Mouse (Mus musculus) telencephalon, adult 2 months (tissue): ENCODE results near the gene Plekhg1.

ENCODE experiments used
- DNase-seq: peaks from one replicate; pipeline ENCODE4 v3.0.0-alpha.2; 2011; ENCODE audit warnings: low read depth, low spot score

Gene Plekhg1

DNA sequence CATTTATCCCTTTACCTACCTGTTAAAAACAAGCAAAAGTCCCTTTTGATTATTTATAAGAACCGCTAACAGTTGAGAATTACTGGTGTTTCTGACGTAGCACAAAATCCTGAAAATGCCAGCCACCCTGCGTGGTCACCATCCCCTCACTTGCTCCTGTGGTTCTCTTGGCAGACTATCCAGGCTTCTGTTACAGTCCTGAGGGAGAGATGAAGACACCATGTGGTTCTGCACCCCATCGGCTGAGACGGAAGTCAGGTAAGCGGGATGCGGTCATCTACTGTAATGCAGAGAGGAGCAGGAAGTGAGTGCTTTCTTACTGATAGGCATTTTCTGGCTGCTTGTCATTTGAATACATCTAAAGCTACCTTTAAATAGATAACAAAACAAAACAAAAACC lies 207.2 kb downstream of the Plekhg1 start:
- no peak for DNase-seq

DNA sequence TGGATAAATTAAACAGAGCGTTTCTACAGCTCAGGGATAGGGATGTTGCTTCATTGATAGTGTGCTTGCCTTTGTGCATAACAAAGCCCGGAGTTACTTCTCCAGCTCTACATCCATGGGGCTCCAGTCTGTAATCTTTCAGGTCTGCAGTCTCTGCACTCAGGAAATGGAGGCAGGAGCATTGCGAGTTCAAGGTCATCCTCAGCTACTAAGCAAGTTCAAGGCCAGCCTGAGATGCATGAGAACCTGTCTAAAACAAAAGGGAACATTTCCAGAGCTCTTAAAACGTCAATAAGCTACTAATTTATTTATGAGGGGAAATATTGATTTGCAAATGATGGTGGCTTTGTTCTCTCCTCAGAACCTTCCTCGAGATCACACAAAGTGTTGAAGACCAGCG lies 209.1 kb downstream of the Plekhg1 start:
- DNase-seq = no peak

DNA sequence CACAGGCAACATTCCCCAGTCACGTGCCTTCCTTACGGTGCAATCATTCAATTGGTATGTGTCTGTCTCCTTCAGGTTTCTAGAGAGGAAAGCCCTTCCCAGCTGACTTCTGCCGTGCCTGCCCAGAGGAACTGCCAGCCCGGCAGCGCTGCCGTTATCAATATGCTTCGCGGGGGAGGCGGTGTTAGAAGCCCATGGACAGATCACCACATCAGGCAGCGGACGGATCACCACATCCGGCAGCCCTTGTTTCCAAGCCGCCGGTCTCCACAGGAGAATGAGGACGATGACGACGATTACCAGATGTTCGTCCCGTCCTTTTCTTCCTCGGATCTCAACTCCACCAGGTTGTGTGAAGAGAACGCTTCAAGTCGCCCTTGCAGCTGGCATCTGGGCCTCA lies 216.3 kb downstream of the Plekhg1 start:
- DNase-seq = no peak

DNA sequence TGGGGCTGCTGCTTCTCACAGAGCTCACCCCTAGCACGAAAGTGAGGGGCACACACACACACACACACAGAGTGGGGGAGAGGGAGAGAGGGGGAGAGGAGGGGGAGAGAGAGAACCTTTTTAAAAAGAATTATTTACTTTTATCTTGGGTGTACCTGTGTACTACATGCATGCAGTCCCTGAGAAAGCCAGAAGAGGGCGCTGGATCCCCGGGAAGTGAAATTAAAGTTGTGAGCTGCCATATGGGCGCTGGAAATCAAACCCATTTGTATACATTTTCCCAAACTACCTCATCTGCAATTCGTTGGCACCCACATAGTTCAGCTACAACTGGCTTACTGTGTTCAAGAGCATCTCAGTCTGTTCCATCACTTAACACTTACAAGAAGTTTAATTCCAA lies 218.4 kb downstream of the Plekhg1 start:
- no peak for DNase-seq

DNA sequence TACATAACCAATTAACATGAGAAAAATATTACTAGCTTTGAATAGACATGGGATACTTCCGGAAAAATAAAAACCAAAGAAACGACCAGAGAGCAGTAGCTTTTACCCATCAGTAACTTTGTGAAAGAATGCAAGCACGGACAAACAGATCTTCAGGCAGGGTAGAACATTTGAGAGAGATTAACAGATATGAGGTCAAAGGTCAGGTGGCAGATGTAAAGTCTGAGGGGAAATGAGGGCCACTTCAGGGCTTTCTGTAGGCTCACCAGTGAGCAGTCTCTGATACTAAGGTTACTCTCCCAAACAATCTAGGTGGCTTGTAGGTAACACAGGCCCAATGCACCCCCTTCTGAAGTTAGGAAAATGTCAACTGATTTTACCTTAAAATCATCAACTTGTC lies 228.9 kb downstream of the Plekhg1 start:
- no peak for DNase-seq

DNA sequence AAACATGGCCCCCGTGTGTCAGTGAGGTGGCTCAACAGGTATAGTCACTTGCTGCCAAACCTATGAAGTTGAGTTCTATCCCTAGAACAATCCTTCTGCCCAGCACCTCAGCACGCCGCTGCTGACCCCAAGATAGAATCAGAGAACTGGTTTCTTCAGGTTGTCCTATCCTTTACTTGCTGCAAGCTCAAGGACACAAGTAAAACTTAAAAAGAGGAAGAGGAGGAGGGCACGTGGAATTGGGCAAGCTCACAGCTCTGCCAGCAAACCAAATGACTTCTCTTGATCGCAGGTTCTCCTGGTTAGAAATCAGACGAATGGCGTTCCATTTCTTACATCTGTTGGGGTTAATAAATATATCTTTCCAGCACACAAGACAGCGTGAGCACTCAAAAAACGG lies 232.1 kb downstream of the Plekhg1 start:
- DNase-seq = no peak

DNA sequence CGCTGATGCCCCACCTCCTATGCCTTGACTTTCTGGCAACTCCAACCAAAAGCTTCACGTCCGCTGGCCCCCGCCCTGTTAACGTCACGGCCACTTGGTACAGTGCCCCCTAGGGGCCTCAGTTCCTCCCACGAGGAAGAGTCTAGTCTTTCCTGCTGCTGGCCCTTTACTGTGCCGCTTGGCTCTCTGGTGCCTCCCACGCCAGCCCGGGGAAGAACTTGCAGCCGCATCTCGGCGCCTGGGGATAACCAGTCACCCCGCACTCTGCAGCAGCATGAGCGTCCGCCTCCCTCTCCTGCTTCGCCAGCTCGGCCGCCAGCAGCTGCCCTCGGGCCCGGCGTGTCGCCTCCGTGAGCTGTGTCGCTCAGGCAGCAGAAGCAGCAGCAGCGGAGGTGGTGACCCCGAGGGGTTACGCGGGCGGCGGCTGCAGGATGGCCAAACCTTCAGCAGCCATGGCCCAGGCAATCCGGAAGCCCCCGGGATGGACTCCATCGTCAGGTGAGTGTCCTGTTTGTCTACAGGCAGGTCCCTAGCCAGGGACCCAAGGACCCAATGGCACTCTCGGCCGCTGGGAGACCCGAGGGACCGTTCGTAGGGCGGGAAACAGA lies 232.9 kb downstream of the Plekhg1 start, which contains the start of gene Mthfd1l:
Mthfd1l (plus strand) TSS at position 138 of the 608 bp plus-strand sequence.
- DNase-seq = peak; percentile 67

DNA sequence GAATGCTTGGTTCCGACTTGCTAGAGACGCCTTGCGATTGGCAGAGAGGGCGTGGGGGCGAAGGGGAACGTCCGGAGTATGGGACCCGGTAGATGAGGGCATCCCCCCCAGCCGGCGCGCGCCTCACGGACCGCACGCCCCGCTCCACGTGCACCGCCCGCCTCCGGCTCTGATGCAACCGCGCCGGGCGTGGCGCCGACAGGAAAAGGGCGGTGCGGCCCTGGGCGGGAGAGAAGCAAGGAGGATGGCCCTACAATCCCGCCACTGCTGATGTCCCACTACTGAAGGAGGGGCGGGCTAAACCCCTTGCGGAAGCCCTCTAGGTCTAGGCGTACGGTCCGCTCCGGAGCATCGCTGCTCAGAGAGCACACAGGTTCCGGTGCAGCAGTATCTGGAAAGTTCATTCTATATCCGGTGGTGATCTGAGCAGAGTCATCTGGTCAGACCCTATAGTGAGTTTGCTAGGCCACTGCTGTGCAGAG lies 233.5 kb downstream of the Plekhg1 start:
- DNase-seq = peak; percentile 62

DNA sequence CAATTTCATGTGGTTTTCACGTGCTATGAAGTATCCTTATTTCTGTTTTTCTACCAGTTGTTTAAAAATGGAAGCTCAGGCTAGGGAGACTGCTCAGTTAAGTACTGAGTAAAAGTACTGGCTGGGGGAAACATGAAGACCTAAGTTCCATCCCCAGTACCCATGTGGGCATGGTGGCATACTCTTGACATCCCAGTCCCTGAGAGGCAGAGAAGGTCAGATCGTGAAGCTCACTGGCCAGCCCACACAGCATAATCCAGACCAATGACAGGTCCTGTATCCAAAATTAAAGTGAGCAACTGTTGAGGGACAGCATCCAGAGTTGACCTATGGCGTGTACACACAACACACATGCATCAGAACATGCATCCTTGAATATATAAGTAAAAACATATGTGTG lies 234.2 kb downstream of the Plekhg1 start:
- no peak for DNase-seq

DNA sequence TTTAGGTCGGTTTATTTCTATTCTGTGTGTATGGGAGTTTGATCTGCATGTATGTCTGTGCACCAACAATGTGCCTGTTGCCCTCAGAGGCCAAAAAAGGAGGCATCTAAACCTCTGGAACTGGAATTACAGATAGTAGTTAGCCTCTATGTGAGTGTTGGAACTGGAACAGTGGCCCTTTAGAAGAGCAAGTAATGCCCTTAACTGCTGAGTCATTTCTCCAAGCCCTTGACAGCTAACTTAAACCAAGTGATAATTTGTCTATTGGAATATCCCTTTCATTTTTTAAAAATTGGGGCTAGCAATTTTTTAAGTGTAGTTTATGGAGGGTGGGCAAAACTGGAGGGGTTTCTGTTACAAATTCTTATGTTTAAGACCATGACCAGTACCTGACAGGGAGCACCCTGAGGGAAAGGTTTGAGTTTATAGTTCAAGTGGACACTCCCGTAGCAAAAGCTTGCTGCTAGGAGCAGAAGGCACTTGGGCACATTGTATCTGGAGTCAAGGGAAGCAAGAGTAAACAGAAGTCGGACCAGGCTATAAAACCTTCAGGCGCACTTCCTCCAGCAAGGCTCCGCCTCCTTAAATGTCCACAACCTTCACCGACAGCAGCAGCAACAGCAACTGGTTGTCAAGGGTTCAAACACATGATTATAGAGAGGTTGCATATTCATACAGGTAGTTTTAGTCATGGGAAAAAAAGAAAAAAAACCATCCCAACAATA lies 235.9 kb downstream of the Plekhg1 start:
- DNase-seq = no peak

DNA sequence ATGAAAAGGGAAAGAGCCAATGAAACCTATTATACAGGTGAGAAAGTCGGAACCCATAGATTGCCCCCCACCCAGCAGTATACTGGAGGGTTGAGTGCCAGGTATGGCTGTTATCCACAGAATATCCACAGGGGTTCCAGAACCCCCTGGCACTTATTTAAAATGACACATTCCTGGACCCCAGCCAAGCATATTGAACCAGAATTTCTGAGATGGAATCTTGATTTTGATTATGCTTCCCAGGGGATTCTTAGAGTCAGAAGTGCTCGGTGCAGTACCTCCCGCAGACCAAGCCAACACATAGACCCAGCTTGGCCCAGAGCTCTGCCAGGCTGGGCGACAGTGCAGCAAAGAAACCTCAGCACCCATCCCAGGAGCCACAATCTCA lies 236.5 kb downstream of the Plekhg1 start:
- no peak for DNase-seq

DNA sequence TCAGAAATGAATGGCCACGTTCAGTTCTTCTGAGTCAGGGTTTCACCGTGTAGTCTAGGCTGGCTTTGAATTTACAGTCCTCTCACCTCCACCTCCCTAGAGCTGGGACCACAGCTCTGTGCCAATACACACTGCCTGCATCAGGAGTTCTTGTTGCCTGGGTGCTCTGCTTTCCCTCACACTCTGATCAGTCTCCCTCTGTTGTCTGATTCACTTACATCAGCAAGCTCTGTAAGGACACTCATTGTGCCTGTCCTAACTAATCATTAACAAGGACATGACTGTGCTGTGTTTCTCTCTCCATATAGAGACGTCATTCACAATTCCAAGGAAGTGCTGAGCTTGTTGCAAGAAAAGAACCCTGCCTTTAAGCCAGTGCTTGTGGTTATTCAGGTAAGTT lies 238.2 kb downstream of the Plekhg1 start:
- no peak for DNase-seq

DNA sequence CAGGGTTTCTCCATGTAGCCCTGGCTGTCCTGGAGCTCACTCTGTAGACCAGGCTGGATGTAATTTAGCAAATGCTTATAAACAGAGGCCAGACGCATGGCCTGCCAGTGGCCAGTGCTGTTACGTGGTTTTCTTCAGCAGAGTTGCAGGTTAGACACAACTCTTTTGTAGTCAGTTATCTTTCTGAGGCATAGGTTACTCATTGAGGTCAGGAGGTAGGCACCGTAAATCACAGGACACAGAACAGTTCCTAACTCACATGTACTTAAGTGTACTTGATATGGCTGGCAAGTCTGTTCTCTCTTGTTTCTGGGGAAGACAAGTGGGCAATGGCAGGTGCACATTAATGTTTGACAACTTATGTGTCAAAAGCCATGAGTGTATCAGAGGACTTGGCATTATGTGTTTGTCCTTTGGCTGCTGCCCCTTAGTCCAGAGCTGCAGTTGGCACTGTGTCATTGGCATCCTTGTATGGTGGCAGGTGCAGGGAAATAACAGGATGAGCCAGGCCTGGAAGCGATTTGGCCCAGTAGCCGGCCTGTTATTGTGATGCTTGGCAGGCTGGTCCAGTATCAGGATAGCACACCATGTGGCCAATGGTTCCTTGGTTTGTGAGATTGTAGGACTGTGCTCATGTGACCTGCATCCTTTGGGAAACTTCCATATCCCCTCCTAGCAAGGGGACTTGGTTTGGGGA lies 238.8 kb downstream of the Plekhg1 start:
- no peak for DNase-seq

DNA sequence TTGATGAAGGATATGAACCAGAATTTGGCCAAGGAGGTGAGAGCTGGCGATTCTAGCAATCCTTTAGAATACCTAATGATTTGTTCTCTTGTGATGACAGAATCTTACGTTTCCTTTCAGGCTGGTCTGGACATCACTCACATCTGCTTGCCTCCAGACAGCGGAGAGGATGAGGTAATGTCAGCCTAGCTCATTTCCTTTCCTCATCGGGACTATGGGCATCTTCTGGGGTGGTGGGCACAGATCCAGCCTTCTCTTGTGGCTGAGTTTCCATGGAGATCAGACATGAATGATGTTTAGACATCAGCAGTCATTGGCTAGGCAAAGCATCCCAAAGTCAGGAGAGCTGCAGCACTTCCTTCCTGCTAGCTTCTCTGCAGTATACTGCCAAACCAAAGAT lies 240.1 kb downstream of the Plekhg1 start:
- no peak for DNase-seq

DNA sequence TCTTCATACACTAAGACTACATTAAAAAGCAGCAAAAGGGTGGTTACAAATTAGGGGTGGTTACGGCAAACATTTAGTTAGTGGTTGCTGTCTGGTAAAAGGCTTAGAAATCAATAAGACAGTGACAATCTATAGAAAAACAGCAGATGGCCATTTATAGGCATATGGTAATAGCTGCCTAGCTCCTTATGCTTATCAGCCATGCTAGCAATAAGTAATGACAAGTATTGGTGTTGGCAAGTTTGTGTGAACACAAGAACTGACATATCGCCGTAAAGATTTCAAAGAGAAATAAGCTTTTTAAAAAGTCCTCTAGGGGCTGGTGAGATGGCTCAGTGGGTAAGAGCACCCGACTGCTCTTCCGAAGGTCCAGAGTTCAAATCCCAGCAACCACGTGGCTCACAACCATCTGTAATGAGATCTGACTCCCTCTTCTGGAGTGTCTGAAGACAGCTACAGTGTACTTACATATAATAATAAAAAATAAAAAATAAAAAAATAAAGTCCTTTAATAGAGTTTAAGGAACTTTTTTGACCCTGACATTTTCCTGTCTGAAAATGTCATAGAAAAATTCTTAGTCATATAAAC lies 250.2 kb downstream of the Plekhg1 start:
- DNase-seq = no peak

DNA sequence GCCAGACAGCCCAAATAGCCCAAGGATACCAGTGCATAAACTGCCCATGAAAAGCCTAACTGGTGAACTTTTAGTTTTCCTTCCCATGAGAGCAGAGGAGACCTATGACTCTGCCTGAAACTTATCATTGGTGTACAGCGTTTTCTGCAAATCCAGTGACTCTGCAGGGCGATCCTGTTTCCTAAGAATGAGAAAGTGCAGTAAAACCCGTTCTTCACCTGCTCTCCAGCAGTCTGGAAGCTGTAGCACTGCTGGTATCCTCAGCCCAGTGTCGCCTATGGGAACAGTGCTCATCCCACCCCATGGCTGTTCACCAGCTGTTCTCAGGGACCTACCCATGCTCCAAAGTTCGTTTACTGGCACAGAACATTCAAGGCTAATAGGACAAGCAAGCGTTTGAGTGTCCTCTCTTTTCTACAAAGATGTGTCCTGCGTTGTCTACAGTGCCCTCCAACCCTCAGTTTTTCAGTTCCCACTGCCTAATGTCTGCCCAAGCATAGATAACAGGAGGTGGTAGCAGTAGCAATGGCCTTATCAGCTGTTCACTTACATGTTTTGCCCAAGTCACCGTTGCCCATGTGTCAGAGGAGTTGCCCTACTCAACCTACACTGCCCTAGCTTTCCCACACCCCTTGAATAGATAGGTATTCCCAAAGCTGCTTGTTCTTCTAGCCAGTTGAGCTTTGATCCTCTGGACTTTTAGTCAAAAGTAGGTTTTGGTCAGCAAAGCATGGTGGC lies 253.4 kb downstream of the Plekhg1 start:
- DNase-seq = no peak

DNA sequence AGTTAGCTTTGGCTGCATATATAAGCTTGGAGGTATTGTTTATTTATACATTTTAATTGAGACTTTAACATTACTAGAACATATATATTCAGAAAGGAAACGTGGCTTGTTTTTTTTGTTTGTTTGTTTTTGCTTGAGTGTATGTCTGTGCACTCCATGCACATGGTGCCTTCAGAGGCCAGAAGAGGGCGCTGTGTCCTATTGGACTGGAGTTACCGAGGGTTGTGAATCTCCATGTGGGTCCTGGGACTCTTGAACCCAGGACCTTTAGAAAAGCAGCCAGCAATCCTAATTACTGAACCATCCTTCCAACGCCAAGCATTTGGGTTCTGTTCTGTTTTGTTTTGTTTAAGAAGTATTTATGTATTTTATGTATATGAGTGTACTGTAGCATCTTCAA lies 255.1 kb downstream of the Plekhg1 start:
- no peak for DNase-seq

DNA sequence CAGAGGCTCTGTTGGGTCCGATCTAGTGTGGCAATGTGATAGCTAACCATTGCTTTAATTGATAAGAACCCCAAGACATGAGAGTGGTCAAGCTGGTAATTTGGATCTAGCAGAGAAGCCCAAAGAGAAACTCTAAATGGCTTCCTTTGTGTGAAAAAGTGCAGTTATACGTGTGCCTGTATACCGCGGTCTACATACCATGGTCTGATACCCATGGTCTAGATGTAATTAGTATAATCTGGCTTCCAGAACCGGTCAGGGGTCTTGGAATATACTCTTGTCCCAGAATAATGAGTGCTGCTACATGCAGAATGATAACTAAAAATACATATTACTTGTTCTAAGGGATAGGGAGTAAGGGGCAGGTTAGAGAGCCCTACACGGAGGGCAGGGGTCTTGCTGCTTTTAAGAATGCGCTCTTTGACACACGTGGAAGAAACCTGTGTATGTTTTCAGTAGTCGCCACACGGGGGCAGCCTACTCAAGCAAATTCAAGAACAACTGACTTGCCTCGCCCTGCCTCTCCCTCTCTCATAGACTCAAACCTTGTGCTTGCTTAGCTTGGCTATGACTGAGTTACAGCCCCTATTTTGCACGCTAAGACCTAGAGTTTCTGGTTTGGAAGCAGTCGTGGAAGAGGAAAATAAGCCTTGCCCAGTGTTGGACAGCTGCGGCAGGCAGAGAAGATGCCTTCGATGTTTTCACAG lies 256.2 kb downstream of the Plekhg1 start:
- DNase-seq = peak; percentile 69

DNA sequence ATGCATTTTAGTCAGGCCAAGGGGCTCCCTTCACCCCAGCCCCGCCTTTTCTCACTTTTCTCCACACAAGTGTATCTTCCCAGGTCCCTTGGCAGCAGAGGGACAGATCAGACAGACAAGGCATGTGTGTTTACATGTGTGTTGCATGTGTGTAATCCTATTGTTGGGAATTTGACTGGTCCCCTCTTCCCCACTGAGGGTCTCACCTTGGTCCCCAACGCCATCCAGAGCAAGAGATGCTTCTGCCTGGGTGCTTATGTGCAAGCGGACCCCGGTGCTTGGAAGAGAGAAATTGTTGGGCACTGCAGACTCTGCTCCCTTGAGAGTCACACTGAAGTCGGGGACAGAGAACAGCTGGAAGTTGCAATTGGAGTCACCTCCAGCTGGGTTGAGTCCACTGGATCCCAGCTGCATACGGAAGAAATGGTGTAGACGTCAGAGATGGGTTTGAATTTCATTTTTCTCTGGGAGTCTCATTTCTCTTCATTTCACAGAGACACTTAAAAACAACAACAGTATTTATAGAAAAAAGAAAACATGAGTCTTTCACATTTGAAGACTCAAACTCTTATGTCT lies 257.8 kb downstream of the Plekhg1 start:
- no peak for DNase-seq

DNA sequence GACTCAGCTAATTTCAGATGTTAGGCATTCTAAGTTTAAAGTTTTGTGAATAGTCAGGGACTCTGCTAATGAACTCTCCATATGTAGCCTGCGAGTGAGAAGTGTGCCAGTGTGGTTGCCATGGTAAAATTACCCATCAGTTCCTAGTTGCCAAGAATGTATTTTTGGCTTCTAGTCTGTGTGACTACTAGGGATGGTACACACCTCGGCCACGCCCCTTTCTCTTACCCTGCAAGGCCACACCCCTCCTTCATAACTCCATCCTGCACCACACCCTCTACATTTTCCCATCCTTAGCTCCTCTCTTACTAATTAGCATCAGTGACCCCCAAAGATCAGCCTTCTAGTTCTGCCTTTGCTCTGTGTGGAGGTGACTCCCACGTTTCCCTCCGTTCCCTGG lies 262.5 kb downstream of the Plekhg1 start:
- no peak for DNase-seq

DNA sequence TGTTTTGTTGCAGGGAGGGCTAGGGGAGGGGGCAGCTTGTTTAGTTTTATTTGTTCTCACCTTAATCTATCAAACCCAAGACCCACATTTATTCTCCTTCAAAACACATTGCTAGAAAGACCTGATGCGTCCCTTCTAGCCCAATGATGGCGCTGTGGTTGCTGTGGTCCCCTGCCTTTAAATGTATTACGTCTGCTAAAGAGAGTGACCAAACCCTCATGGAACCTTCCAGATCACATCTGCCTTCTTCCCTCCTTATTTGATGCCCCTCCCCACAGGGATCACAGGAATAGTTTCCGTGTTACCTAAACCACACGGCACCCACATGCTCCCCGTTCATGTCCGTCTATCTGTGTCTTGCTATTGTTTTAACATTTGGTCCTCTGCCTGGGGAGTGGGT lies 265.0 kb downstream of the Plekhg1 start:
- no peak for DNase-seq
